Mouse (Mus musculus) erythroblast, embryonic 14.5 days (primary cell): ENCODE measurements around the gene Dst. TPM values are rescaled to one million over a fixed set of nuclear protein-coding genes. Genes with fewer than 3 reads are reported as not detected.
A peak's percentile ranks its signal among the peaks of the same experiment; 100 is the strongest.
"Not testable (repeated sequence)": the region's sequence is repeated elsewhere in the genome, so short reads cannot be mapped to it uniquely, and the experiment has no call there.

Source experiments
- H3K27me3 ChIP-seq: 2 replicates; pipeline ENCODE4 v1.6.1; 2012; ENCODE audit warnings: inconsistent platforms; ENCODE audit not compliant: control insufficient read depth
- H3K36me3 ChIP-seq: 2 replicates; pipeline ENCODE4 v1.6.1; 2012; ENCODE audit warnings: mild to moderate bottlenecking, inconsistent platforms; ENCODE audit not compliant: control insufficient read depth
- H3K4me1 ChIP-seq: 2 replicates; pipeline ENCODE4 v1.6.1; 2012; ENCODE audit warnings: inconsistent platforms; ENCODE audit not compliant: control insufficient read depth
- H3K4me3 ChIP-seq: replicated peaks from 2 replicates; pipeline ENCODE3; 2012; ENCODE audit warnings: moderate library complexity, mild to moderate bottlenecking, inconsistent platforms
- H3K9me3 ChIP-seq: 2 replicates; pipeline ENCODE4 v1.6.1; 2012; ENCODE audit warnings: low read length, inconsistent platforms, mixed read lengths; ENCODE audit not compliant: control insufficient read depth
- GATA1 ChIP-seq: IDR thresholded peaks from 2 replicates; pipeline ENCODE4 v1.6.1; 2012; ENCODE audit warnings: low read length, inconsistent platforms, mixed read lengths
- TAL1 ChIP-seq: IDR thresholded peaks from 3 replicates; pipeline ENCODE4 v1.6.1; 2012; ENCODE audit warnings: low read length, inconsistent platforms, mixed read lengths
- polyA plus RNA-seq: library from polyadenylated mRNA; stranded (reverse); fragments of >175 nt; gene quantifications from 2 replicates; pipeline ENCODE4 v1.2.3, GENCODE M21; 2012

The Dst gene
- polyA plus RNA-seq, 1 experiment = 1.5 TPM

DNA sequence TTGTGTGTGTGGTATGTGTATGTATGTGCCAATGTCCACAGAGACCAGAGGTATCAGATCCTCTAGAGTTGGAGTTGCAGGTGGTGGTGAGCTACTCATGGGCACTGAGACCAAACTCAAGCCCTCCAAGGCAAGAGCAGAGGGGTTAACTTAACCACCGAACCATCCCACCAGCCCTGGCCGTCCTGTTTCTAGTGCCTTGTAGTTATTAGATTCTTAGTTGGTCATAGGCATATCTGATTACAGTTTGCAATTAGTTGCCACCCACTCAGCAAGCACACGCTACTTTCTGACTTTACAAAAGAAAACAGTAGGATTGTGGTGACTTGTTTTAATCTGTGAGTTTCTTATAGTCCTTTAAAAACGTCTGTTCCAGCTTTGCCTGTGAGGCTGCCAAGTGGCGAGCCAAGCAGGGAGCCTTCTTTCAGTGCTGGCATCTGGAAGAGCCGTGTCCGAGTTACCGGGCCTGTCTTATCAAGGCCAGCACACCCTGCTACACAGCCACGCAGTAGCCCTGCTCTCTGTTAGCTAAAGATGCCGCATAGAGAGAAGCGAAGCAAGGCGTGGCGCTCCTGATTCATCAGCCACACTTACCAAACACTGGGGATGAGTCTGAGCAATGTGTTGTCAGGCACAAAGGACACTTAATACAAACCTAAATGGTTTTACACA lies 392.4 kb downstream of the Dst start:
- Histone ChIP-seq H3K27me3 (no peaks in the 10 kb centered on the region), H3K4me3 (peak overlapping the region; percentile 30), H3K9me3 (peaks cover 7% of the 10 kb centered on the region), H3K4me1 (peaks cover 50% of the 10 kb centered on the region), H3K36me3 (peaks cover 41% of the 10 kb centered on the region)
- TF ChIP-seq TAL1 (peak; percentile 57; the same call in 2 of the 3 replicates), GATA1 (no peak)

DNA sequence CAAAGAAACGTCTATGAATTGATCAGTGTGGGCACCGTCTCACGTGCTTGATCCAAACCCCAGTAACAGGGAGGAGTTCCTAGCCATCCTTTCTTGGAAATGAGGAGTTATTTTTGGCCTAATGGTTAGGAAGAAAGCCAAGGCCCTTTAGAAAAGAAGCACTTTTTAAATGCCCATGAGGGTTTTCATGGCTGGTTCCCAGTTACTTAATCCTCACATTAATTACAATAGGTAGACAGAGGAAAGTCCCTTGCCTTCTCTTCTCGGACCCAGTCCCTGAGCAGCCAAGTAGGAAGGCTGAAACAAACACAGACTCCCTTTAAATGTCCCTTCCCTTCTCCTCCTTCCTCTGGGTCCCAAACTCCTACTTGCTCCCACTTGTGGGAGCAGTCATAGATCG lies 396.2 kb downstream of the Dst start:
- H3K4me1 ChIP-seq = peaks cover 45% of the 10 kb centered on the region
- H3K9me3 ChIP-seq = peaks cover 7% of the 10 kb centered on the region
- no peaks in the 10 kb centered on the region for H3K27me3 ChIP-seq
- H3K4me3 ChIP-seq = no peak overlapping the region
- peaks cover 37% of the 10 kb centered on the region for H3K36me3 ChIP-seq
- TF ChIP-seq TAL1 (no peak), GATA1 (no peak)

DNA sequence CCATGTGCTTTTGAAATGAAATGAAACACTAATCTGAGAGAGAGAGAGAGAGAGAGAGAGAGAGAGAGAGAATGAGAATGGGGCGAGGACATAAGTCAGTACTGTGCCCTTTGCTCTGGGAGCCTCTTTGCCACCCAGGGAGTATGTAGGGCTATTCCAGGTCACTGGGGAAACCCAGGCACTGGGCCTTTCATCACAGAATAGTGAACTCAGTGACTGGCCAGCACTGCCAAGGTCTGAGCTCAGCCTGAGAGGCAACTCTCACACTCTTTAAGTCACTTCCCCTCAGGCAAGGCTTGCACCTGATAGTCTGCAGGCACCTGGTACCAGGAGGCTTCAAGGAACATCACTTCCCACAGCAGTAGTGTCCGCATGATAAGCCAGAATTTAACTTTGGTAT lies 398.7 kb downstream of the Dst start:
- Histone ChIP-seq H3K4me1 (peaks cover 24% of the 10 kb centered on the region), H3K36me3 (peaks cover 31% of the 10 kb centered on the region), H3K27me3 (no peaks in the 10 kb centered on the region), H3K9me3 (peaks cover 7% of the 10 kb centered on the region), H3K4me3 (no peak overlapping the region)
- no peak for TF ChIP-seq TAL1
- TF ChIP-seq GATA1 = no peak

DNA sequence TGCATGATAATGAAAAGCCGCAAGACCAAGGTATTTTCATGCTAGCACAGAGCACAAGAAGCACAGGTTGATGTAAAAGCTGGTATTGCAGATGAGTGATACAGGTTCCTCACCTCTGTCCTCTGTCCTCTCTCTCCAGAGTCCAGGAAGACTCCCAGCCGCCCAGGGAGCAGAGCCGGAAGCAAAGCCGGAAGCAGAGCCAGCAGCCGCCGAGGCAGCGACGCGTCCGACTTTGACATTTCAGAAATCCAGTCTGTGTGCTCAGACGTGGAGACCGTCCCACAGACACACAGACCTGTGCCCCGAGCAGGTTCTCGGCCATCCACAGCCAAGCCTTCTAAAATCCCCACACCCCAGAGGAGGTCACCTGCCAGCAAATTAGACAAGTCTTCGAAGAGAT lies 399.2 kb downstream of the Dst start:
- Histone ChIP-seq H3K36me3 (peaks cover 27% of the 10 kb centered on the region), H3K9me3 (peaks cover 7% of the 10 kb centered on the region), H3K27me3 (no peaks in the 10 kb centered on the region), H3K4me3 (no peak overlapping the region), H3K4me1 (peaks cover 21% of the 10 kb centered on the region)
- no peak for TF ChIP-seq GATA1
- TF ChIP-seq TAL1 = no peak

DNA sequence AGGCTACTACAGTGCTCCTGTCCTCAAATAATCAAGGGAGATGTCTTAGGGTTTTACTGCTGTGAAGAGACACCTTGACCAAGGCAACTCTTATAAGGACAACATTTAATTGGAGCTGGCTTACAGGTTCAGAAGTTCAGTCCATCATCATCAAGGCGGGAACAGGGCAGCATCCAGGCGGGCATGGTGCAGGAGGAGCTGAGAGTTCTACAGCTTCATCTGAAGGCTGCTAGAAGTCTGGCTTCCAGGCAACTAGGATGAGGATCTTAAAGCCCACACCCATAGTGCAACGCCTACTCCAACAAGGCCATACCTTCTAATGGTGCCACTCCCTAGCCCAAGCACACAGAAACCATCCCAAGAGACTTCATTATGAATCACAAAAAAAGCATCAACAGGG lies 400.8 kb downstream of the Dst start:
- H3K27me3 ChIP-seq, H3K4me3 ChIP-seq, H3K9me3 ChIP-seq: not testable (repeated sequence)
- Histone ChIP-seq H3K36me3 (peaks cover 17% of the 10 kb centered on the region), H3K4me1 (peaks cover 10% of the 10 kb centered on the region)

DNA sequence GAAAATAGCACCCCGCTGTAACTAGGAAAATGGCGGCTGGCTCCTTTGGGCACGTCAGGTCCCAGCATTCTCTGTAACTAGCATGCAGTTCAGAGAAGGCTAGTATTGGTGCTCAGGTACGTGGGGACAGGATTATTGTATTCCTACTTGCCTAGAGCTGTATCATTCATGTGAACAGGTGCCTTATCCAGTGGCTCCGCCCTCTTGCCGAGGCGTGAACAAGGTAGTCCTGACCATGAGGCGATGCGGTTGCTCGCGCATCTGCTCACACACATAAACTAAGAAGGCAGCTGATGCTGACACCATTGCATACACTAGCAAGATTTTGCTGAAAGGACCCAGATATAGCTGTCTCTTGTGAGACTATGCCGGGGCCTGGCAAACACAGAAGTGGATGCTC lies 401.4 kb downstream of the Dst start:
- H3K36me3 ChIP-seq = peaks cover 17% of the 10 kb centered on the region
- H3K4me3 ChIP-seq = no peak overlapping the region
- peaks cover 9% of the 10 kb centered on the region for H3K4me1 ChIP-seq
- TF ChIP-seq TAL1 = no peak
- TF ChIP-seq GATA1 = no peak
- no peaks in the 10 kb centered on the region for H3K27me3 ChIP-seq
- H3K9me3 ChIP-seq = no peaks in the 10 kb centered on the region; the same call in 1 of the 2 replicates

DNA sequence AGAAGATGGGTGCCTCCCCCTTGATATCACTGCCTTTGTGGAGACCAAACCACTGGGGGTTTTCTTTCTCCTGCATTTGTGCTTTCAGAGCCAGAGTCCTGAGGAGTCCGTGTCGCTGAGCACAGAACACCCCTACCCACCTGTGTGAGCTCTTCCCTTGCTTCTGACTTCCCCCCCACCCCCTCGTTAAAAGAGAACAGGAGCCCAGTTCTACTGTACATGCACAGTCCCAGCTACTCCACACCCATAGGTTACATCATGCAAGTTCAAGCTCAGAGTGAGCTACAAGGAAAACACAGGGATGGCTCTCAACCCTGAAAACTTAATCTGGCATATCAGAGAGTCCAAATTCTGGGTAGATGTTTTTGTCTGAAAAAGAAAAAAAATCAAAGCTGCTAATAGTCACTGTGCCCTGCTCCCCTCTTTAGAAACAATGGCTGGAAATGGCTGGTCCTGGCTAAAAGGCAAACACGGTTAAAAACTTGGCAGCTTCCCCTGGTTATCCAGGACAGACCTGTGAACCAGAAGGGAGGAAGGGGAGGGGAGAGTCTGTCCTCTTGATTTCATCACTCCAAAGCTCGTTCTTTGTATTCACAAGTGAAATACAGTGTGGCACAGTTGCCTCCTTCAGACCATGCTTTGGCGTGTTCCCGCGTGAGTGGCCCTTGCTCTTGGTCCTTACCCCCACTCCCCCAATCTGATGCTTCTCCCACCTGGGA lies 402.7 kb downstream of the Dst start:
- Histone ChIP-seq H3K27me3 (no peaks in the 10 kb centered on the region), H3K4me3 (no peak overlapping the region), H3K4me1 (peaks cover 6% of the 10 kb centered on the region), H3K9me3 (no peaks in the 10 kb centered on the region; the same call in 1 of the 2 replicates), H3K36me3 (peaks cover 12% of the 10 kb centered on the region)
- no peak for TF ChIP-seq GATA1
- no peak for TF ChIP-seq TAL1

DNA sequence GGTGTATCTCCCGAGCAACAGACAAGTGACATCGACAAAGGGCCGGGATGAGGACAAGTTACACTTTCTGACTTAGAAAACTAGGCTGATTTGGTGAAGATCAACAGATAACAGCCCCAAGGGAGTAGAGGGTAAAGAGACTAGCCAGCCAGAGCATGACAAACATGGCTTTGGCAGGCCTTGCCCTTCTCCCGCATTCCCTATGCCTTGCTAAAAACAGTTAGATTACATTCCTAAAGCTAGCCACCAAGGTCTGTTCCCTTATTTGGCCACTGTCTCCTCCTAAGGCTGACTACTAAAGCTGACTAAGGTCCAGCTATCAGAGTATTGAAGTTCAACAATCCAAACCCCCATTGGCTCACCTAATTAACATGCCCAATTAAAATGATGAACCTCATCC lies 404.8 kb downstream of the Dst start:
- Histone ChIP-seq H3K9me3 (no peaks in the 10 kb centered on the region; the same call in 1 of the 2 replicates), H3K27me3 (no peaks in the 10 kb centered on the region), H3K4me1 (no peaks in the 10 kb centered on the region), H3K36me3 (peaks cover 6% of the 10 kb centered on the region), H3K4me3 (no peak overlapping the region)
- TF ChIP-seq TAL1 = no peak
- no peak for TF ChIP-seq GATA1

DNA sequence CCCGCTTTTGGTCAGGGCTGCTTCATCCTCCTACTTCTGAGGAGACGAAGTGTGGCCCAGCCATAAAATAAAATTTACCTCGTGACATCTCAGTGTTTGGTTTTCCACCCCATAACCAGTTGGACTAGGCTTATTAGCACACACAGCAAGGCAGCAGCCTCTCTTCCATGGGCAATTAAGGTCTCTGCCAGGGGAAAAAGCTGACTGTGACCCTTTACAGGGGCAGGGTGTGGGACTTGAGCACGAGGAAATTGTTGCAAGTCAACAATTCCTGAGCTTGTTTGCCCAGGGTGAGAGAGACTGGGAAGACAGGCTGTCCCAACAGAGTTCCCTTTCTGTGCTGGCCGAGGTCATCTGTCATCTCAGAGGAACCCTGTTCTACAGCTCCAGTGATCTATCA lies 407.4 kb downstream of the Dst start:
- TF ChIP-seq GATA1 = no peak
- no peak for TF ChIP-seq TAL1
- no peaks in the 10 kb centered on the region for H3K9me3 ChIP-seq
- no peaks in the 10 kb centered on the region for H3K4me1 ChIP-seq
- H3K27me3 ChIP-seq = no peaks in the 10 kb centered on the region
- H3K4me3 ChIP-seq = no peak overlapping the region
- no peaks in the 10 kb centered on the region for H3K36me3 ChIP-seq
